Mouse (Mus musculus) heart, postnatal 14 days (tissue): ENCODE results near the gene Tmc3. TPM values are rescaled to one million over a fixed set of nuclear protein-coding genes. Genes with fewer than 3 reads are reported as not detected.

Experiments
- DNase-seq, 2 experiments: peaks; one replicate each; pipeline ENCODE4 v3.0.0; 2021 to 2022
- intact Hi-C: fragments of 180-260 bp; cut with DNase I; formaldehyde crosslinking; loops from one replicate; pipeline ENCODE4 v1.15.1; 2025
- long read RNA-seq, 2 experiments: library from polyadenylated mRNA; stranded (forward); transcript quantifications; one replicate each; pipeline ENCODE4 v2.0.0; 2021
- total RNA-seq, 2 experiments: library from RNA; stranded (reverse); gene quantifications; 2 replicates each; pipeline ENCODE4 v1.2.3; 2021

Gene Tmc3
- under 1 TPM; 0.33 to 0.59 TPM for total RNA-seq
- long read RNA-seq, experiment 1 = 0 reads
- long read RNA-seq, experiment 2 = 0 reads

- peak; percentile 57 to 74 for DNase-seq
- intact Hi-C loops = no loop called here
Measured at GRCm38 (mm10) chr7:83584639-83585471, at the start of gene Tmc3. Gene Tmc3 (plus strand): TSS chr7:83584927.

- intact Hi-C loops = no loop called here
Measured at GRCm38 (mm10) chr7:83541536-83542169, 43.1 kb upstream of the Tmc3 start.

GRCm38 (mm10) chr7:83548686-83549352, 35.9 kb upstream of the Tmc3 start:
- intact Hi-C loops = loop anchor here (2.0 kb wide), 2 partner anchors 106 to 834 kb away; no protein-coding TSS in a partner anchor
- no peak for DNase-seq

More at GRCm38 (mm10) chr7:83541536-83542169, 43.1 kb upstream of the Tmc3 start:
- DNase-seq = no peak

- intact Hi-C loops = loop anchor here (2.0 kb wide), 2 partner anchors 107 to 835 kb away; no protein-coding TSS in a partner anchor
- DNase-seq = no peak
Measured at GRCm38 (mm10) chr7:83549353-83549774, 35.4 kb upstream of the Tmc3 start.

- intact Hi-C loops = loop anchor here (2.0 to 5.0 kb wide), 5 partner anchors 58 to 835 kb away; partner anchors contain the start of gene Mex3b
- DNase-seq = peak in 1 of 2 experiments; percentile 43
Measured at GRCm38 (mm10) chr7:83549951-83550407, 34.7 kb upstream of the Tmc3 start.

- intact Hi-C loops = loop anchor here (5.0 kb wide), 3 partner anchors 62 to 687 kb away; partner anchors contain the start of gene Mex3b
- DNase-seq = no peak
Measured at GRCm38 (mm10) chr7:83554477-83554876, 30.2 kb upstream of the Tmc3 start.

GRCm38 (mm10) chr7:83556488-83556887, 28.2 kb upstream of the Tmc3 start:
- no peak for DNase-seq
- intact Hi-C loops = no loop called here

- intact Hi-C loops = no loop called here
- no peak for DNase-seq
Measured at GRCm38 (mm10) chr7:83558741-83559280, 25.9 kb upstream of the Tmc3 start.

- intact Hi-C loops = no loop called here
- no peak for DNase-seq
Measured at GRCm38 (mm10) chr7:83559495-83559894, 25.2 kb upstream of the Tmc3 start.

GRCm38 (mm10) chr7:83561849-83562248, 22.9 kb upstream of the Tmc3 start:
- DNase-seq = no peak
- intact Hi-C loops = no loop called here

GRCm38 (mm10) chr7:83564635-83565291, 20.0 kb upstream of the Tmc3 start:
- intact Hi-C loops = loop anchor here (5.0 kb wide), 1 partner anchor 323 kb away; no protein-coding TSS in a partner anchor
- peak; percentile 45 to 53 for DNase-seq

GRCm38 (mm10) chr7:83565976-83566375, 18.8 kb upstream of the Tmc3 start:
- peak; percentile 49 to 60 for DNase-seq
- intact Hi-C loops = loop anchor here (5.0 kb wide), 1 partner anchor 321 kb away; no protein-coding TSS in a partner anchor

- peak; percentile 52 to 73 for DNase-seq
- intact Hi-C loops = loop anchor here (1.0 to 5.0 kb wide), 6 partner anchors 32 to 319 kb away; partner anchors contain the start of gene Stard5
Measured at GRCm38 (mm10) chr7:83567841-83568500, 16.8 kb upstream of the Tmc3 start.

- intact Hi-C loops = loop anchor here (1.0 to 5.0 kb wide), 6 partner anchors 31 to 318 kb away; partner anchors contain the start of gene Stard5
- DNase-seq = no peak
Measured at GRCm38 (mm10) chr7:83568815-83569214, 15.9 kb upstream of the Tmc3 start.

GRCm38 (mm10) chr7:83569436-83569835, 15.3 kb upstream of the Tmc3 start:
- DNase-seq = no peak
- intact Hi-C loops = loop anchor here (2.0 to 5.0 kb wide), 4 partner anchors 61 to 318 kb away; partner anchors contain the start of gene Stard5

- intact Hi-C loops = no loop called here
- peak in 1 of 2 experiments; percentile 7 for DNase-seq
Measured at GRCm38 (mm10) chr7:83571077-83571476, 13.7 kb upstream of the Tmc3 start.

GRCm38 (mm10) chr7:83571901-83572300, 12.8 kb upstream of the Tmc3 start:
- intact Hi-C loops = no loop called here
- peak in 1 of 2 experiments; percentile 32 for DNase-seq

- intact Hi-C loops = no loop called here
Measured at GRCm38 (mm10) chr7:83572451-83572850, 12.3 kb upstream of the Tmc3 start.

GRCm38 (mm10) chr7:83580946-83581345, 3.8 kb upstream of the Tmc3 start:
- intact Hi-C loops = no loop called here
- peak in 1 of 2 experiments; percentile 23 for DNase-seq

More at GRCm38 (mm10) chr7:83572451-83572850, 12.3 kb upstream of the Tmc3 start:
- peak in 1 of 2 experiments; percentile 7 for DNase-seq
